Mouse (Mus musculus) adrenal gland, postnatal 36 days (tissue): ENCODE data around the gene Atg4b. TPM values are rescaled to one million over a fixed set of nuclear protein-coding genes. Genes with fewer than 3 reads are reported as not detected.

ENCODE experiments used
- DNase-seq, 2 experiments: peaks; one replicate each; pipeline ENCODE4 v3.0.0; 2021; ENCODE audit warnings: mixed read lengths in 1 of 2
- long read RNA-seq, 2 experiments: library from polyadenylated mRNA; stranded (forward); transcript quantifications; one replicate each; pipeline ENCODE4 v2.0.0; 2021; ENCODE audit warnings: borderline sequencing depth in 2 of 2
- total RNA-seq, 2 experiments: library from RNA; stranded (reverse); gene quantifications; 2 replicates each; pipeline ENCODE4 v1.2.3; 2021

The Atg4b gene
- total RNA-seq = 10 to 100 TPM; 82.3 to 86.2 TPM
- long read RNA-seq, experiment 1, full-length matches to known transcripts = 46 of 76 reads
- long read RNA-seq, experiment 1, partial matches to known transcripts = 21 of 76 reads
- long read RNA-seq, experiment 1, other reads (novel, unspliced or antisense) = 9 of 76 reads
- long read RNA-seq, experiment 2, full-length matches to known transcripts = 22 of 25 reads
- long read RNA-seq, experiment 2, partial matches to known transcripts = 2 of 25 reads
- long read RNA-seq, experiment 2, other reads (novel, unspliced or antisense) = 1 of 25 reads

GRCm38 (mm10) chr1:93751290-93751689 is at the start of gene Atg4b:
Atg4b (plus strand) TSS chr1:93751500.
- DNase-seq = no peak

- no peak for DNase-seq
Observed at GRCm38 (mm10) chr1:93702106-93702505, 49.2 kb upstream of the Atg4b start.

DNA sequence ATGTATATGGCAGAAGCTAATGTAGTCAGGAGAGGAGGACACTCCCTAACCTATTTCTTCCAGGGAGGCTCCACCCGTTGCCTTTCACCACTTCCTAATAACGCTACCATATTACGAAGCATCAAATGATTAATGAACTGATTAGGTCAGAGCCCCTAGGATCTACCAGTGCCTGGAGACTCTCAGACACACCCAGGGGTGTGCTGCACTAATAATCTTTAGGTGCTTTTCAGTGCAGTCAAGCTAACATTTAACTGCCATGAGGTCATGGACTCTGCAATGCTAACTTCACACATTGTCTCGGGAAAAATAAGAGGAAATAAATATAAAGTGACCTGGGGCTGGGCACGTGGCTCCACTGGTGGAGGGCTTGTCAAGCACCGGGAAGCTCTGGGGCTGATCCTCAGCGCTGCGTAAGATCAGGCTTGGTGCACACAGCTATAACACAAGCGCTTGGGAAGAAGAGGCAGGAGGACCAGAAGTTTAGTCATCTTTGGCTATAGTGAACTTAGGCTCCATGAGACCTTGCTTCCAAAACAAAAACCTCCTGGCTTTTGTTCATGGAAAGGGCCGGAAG is 47.7 kb upstream of the Atg4b start:
- no peak for DNase-seq

GRCm38 (mm10) chr1:93704341-93704740 is 47.0 kb upstream of the Atg4b start:
- DNase-seq = no peak

GRCm38 (mm10) chr1:93705389-93705788 is 45.9 kb upstream of the Atg4b start:
- DNase-seq = no peak

GRCm38 (mm10) chr1:93716166-93716565 is 35.1 kb upstream of the Atg4b start:
- DNase-seq = peak; percentile 34 to 35

DNA sequence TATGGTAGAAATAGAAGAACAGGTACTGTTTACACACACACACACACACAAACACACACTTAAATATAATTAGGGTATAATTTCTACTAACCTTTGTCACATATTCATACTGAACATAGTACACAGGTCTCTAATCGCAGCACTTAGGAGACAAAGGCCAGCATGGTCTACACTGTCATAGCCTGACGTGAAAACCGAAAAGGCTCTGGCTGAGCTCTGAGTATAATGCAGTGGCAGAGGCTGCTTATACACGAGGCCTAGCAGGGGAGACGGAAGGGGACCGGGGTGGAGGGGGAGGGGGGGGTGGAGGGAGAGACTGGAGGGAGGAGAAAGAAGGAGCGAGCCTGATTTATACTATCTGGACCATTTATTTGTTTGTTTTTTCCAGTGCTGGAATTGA is 29.7 kb upstream of the Atg4b start:
- DNase-seq = no peak

GRCm38 (mm10) chr1:93724623-93725022 is 26.7 kb upstream of the Atg4b start:
- DNase-seq = no peak

DNA sequence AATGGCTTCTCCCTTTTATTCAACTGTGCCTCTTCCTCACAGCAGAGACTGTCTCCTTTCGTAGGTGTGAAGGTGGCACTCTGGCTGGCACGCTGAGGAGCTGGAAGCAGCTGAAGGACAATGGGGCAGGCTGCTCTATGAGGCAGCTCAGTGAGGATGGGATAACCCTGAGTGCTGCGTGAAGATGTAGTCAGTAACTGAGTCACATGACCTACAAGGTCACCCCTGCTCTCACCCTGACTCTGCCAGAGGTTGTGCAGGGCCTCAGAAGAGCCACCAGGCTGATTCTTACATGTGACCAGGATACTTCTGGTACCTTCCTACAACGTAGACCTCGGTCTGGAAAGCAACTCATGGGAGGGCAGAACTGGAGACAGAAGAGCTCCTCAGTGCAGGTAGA is 25.6 kb upstream of the Atg4b start:
- DNase-seq = peak; percentile 69 to 72

- peak; percentile 38 to 40 for DNase-seq
Observed at GRCm38 (mm10) chr1:93726116-93726515, 25.2 kb upstream of the Atg4b start.

GRCm38 (mm10) chr1:93726974-93727373 is 24.3 kb upstream of the Atg4b start:
- peak; percentile 77 to 84 for DNase-seq

DNA sequence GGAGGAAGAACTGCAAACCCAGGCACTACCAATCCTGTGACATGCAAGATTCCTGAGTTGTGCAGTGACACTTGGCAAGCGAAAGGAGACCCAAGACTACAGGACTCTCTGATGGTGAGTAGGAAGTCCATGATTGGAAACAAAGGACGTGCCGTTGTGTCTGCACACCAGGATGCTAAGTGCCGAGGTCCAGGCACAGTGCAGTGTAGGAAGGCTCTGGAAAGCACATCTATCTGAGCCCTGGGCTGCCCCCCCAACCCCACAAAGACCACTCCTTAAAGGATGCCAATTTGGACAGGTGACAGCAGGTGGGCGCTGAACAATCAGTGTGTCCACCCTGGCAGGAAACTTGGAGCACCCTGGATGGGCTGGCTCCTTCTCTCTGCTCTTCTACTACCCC is 20.2 kb upstream of the Atg4b start:
- DNase-seq = no peak

- no peak for DNase-seq
Observed at GRCm38 (mm10) chr1:93731880-93732281, 19.4 kb upstream of the Atg4b start.

DNA sequence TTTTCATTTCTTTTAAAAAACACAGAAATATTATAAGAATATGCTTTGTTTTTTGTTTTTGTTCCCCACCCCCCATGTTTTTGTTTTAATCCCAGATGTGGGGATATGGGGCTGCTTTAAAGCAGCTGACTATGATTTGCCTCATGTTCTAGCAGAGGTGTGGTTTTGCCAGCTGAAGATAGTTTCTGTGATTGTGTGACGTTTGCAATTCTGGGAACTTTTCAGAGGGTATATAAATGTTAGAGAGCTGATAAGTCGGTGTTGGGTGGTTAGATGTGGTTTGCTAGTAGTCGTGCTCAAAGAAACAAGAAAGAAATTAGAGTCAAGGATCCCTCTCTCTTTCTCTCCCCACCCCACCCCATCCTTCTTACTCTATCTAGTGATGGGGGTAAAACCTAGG is 15.4 kb upstream of the Atg4b start:
- no peak for DNase-seq

GRCm38 (mm10) chr1:93737711-93738110 is 13.6 kb upstream of the Atg4b start:
- DNase-seq = no peak

- no peak for DNase-seq
Observed at GRCm38 (mm10) chr1:93740671-93741070, 10.6 kb upstream of the Atg4b start.

DNA sequence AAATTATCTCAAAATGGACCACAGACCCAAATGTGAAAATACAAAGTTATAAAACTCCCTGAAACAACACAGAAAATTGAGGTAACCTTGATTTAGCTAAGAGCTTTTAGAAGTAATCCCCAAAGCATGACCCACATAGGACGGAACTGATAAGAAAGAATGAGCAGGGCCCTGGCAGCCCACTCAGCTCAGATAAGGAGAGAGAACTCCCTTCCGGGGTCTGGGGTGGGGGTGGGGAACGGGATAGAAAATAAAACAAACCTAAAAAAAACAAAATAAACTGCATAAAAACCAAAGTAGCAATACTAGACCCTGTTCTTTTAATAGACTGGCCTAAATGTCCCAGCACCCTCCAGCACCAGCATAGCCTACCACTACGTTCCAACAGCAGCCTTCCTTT is 9.3 kb upstream of the Atg4b start:
- no peak for DNase-seq

- no peak for DNase-seq
Observed at GRCm38 (mm10) chr1:93742910-93743309, 8.4 kb upstream of the Atg4b start.

DNA sequence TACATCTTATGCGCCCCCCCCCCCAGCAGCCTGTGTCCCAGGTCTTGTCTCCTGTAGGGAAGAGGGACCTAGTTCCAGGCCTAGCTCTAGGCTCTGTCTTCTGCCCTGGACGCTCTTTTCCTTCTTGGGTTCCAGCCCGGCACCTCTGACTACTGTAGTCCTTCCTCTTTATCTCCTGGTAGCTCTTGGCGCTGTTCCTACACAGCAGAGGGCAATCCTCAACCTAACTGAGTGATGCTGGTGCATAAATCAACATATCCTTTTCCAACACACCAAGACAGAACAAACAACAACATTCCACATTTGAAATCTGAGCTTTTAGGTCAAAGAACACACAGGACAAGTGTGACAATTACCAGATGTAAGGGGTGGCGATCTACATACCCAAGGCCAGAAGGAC is 5.1 kb upstream of the Atg4b start:
- no peak for DNase-seq

- no peak for DNase-seq
Observed at GRCm38 (mm10) chr1:93748539-93748938, 2.8 kb upstream of the Atg4b start.

- DNase-seq = peak; percentile 49 to 59
Observed at GRCm38 (mm10) chr1:93753911-93754572, 2.7 kb downstream of the Atg4b start.

GRCm38 (mm10) chr1:93754573-93755290 is 3.4 kb downstream of the Atg4b start, which contains the start of gene Thap4:
Thap4 (minus strand) TSS chr1:93754864.
- peak; percentile 95 to 99 for DNase-seq

DNA sequence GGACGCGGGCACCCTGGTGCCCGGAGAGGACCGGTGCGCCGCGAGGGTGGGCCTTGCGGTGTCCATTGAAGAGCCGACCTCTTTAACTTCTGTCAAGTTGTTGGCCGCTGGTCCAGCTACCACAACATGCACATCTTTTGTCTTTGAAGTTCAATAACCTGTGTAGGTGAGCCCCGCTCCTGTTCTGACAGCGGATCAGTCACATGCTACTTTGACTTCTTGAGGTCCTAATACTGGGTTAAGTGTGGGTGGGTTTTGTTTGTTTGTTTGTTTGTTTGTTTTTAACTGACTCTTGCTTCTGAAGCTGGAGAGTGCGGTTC is 4.0 kb downstream of the Atg4b start:
- no peak for DNase-seq
